Mouse (Mus musculus): ENCODE data around the gene Olfr1204.

Olfr1204 gene

DNA sequence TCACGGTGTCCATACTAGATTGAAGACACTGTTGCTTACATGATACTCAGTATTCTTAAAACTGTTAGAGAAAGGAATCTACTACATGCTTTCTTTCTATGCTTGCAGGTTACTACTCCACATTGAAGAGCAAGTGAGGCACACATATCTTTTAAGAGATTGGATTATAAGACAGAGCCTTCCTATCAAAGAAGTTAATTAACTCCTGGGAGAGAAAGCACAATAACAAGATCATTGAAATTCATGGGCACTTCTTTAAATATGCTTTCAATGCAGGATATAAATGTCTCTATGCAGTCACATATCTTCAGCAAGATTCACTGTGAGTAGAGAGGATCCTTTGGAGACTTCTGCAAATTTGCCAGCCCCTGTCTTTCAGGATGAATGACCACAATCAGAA lies at the start of gene Olfr1204:
Gene Olfr1204, plus strand, starts transcription at position 301 of the 400 bp plus-strand sequence.
- no peak for DNase-seq (ENCODE audit: low spot score in 2 of 2)

GRCm38 (mm10) chr2:88814196-88814595 lies 34.9 kb upstream of the Olfr1204 start, which contains the start of gene Olfr1202:
Gene Olfr1202 (plus strand): TSS chr2:88814496.
- DNase-seq (ENCODE audit: low spot score in 2 of 2), result no peak

DNA sequence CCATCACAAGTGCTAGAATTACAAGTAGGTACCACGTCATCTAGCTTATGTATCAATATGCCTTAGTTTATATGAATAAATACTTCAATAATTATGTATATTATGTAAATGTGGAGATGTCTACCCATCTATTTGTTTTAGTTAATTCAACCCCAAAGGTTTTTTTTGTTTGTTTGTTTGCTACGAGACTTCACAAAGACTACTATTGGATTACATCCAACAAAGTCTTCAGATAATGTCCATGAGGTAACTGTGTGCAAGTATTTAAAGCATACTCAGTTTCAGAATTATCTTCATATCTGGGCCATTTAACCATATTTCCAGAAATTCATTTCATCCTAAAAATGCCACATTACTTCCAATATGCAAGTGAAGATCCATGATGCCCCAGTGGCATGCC lies 19.7 kb upstream of the Olfr1204 start, which contains the start of gene Olfr1205:
Gene Olfr1205, plus strand, starts transcription at position 301 of the 400 bp plus-strand sequence.
- DNase-seq (ENCODE audit: low spot score in 2 of 2), result no peak

GRCm38 (mm10) chr2:88838477-88838876 lies 10.6 kb upstream of the Olfr1204 start:
- DNase-seq (ENCODE audit: low spot score in 2 of 2), result no peak

DNA sequence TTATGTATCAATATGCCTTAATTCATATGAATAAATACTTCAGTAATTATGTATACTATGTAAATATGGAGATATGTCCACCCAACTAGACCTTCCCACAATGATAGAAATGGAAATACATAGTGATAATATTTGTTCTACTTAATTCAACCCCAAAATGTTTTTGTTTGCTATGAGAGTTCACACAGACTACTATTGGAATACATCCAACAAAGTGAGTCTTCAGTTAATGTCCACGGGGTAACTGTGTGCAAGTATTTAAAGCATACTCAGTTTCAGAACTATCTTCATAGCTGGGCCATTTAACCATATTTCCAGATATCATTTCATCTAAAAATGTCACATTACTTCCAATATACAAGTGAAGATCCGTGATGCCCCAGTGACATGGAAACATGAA lies 13.8 kb downstream of the Olfr1204 start, which contains the start of gene Olfr1206:
Gene Olfr1206, plus strand, starts transcription at position 301 of the 400 bp plus-strand sequence.
- DNase-seq (ENCODE audit: low spot score in 2 of 2), result no peak

GRCm38 (mm10) chr2:88902211-88902610 lies 53.1 kb downstream of the Olfr1204 start, which contains the start of gene Olfr1208:
Gene Olfr1208 (minus strand): TSS chr2:88902311.
- no peak for DNase-seq (ENCODE audit: low spot score in 2 of 2)

Measured in right cerebral cortex, postnatal 10 days (tissue).